Mouse (Mus musculus) limb, embryonic 13.5 days (tissue): ENCODE results near the gene 4930442H23Rik. TPM values are rescaled to one million over a fixed set of nuclear protein-coding genes. Genes with fewer than 3 reads are reported as not detected.
"Not testable (repeated sequence)": the region's sequence is repeated elsewhere in the genome, so short reads cannot be mapped to it uniquely, and the experiment has no call there.

Experiments used
- ATAC-seq: fragments of 200-750 bp; cut with Nextera tagmentation; 2 replicates; pipeline ENCODE4 v1.8.0; 2017; ENCODE audit warnings: low read depth, moderate number of reproducible peaks, moderate TSS enrichment; ENCODE audit not compliant: low FRiP score
- H3K27ac ChIP-seq: fragments of 300-500 bp; sonication (generic); 2 replicates; pipeline ENCODE4 v1.5.1; 2015; ENCODE audit warnings: inconsistent platforms, mild to moderate bottlenecking, moderate library complexity
- H3K27me3 ChIP-seq: fragments of 300-500 bp; sonication (generic); 2 replicates; pipeline ENCODE4 v1.6.1; 2015; ENCODE audit warnings: mild to moderate bottlenecking, inconsistent platforms
- H3K36me3 ChIP-seq: fragments of 300-500 bp; sonication (generic); 2 replicates; pipeline ENCODE4 v1.6.1; 2015; ENCODE audit warnings: inconsistent platforms, mild to moderate bottlenecking, moderate library complexity
- H3K4me1 ChIP-seq: fragments of 300-500 bp; sonication (generic); 2 replicates; pipeline ENCODE4 v1.6.1; 2015; ENCODE audit warnings: inconsistent platforms
- H3K4me2 ChIP-seq: fragments of 300-500 bp; sonication (generic); replicated peaks from 2 replicates; pipeline ENCODE4 v1.6.1; 2015; ENCODE audit warnings: inconsistent platforms, mild to moderate bottlenecking, moderate library complexity
- H3K4me3 ChIP-seq: fragments of 300-500 bp; sonication (generic); 2 replicates; pipeline ENCODE4 v1.5.1; 2015; ENCODE audit warnings: moderate library complexity, mild to moderate bottlenecking, inconsistent platforms
- H3K9ac ChIP-seq: fragments of 300-500 bp; sonication (generic); 2 replicates; pipeline ENCODE4 v1.6.1; 2015; ENCODE audit warnings: mild to moderate bottlenecking, inconsistent platforms
- H3K9me3 ChIP-seq: fragments of 300-500 bp; sonication (generic); 2 replicates; pipeline ENCODE4 v1.6.1; 2016; ENCODE audit warnings: inconsistent platforms
- WGBS: fragments of 180-500 bp; shearing (Covaris S2); methylation state at CpG from one replicate; pipeline ENCODE4 v1.1.7; 2015; 5-methylcytosine and 5-hydroxymethylcytosine counted together
- polyA plus RNA-seq: library from polyadenylated mRNA; unstranded; fragments of >200 nt; fragmentation: Nextera tagmentation; extraction: Ambion mirVana; gene quantifications from 2 replicates; pipeline ENCODE4 v1.2.1, GENCODE M21; 2015

The 4930442H23Rik gene
- polyA plus RNA-seq = not detected in 2 replicates

DNA sequence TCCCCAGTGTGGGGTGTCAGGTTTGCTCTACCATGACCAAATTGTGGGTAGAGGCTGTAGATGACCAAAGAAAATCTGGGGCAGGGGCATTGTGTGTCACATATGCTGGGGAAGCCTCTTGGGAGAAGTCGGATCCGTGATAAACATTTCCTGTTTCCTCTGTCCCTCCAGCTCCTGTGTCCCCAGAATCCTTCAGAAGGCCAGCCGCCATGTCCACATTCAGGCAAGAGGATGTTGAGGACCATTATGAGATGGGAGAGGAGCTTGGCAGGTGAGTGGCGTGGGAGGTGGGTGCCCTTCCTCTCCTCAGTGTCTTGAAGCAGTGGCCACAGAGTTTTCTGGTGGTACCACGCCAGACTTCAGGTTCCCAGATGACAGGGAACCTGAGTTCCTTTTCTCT, at the start of gene 4930442H23Rik:
TSS of gene 4930442H23Rik (minus strand) at position 45 of the 400 bp plus-strand sequence.
- Histone ChIP-seq H3K27me3 (no peaks in the 10 kb centered on the region), H3K9ac (peak within 1 kb of the TSS; percentile 76), H3K4me3 (peak within 1 kb of the TSS; percentile 70), H3K4me1 (peaks cover 49% of the 10 kb centered on the region), H3K36me3 (peaks cover 79% of the 10 kb centered on the region), H3K4me2 (peak within 1 kb of the TSS; percentile 74), H3K9me3 (no peaks in the 10 kb centered on the region), H3K27ac (peak within 1 kb of the TSS; percentile 66; the same call in 1 of the 2 replicates)
- 90% methylated on average over 5 of the region's 5 CpGs for WGBS
- no peak for ATAC-seq

DNA sequence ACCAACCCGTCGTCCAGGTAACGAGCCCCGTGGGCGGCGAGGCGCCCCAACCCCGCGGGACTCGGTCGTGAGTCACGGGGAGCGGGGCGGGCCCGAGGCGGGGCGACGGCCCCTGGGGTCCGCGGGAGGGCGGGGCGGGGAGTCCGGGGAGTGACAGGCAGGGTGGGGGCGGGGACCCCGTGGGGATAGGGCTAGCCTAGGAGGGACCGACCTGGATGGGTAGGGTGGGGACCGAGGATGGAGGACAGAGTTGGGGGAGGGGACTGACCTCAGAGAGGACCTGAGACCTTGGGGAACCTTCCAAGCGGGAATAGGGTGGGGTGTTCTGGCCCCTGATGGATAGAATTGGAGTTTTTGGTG, 49.6 kb upstream of the 4930442H23Rik start:
- under 1% methylated on average over 23 of the region's 28 CpGs for WGBS
- Histone ChIP-seq H3K27me3 (peaks cover 62% of the 10 kb centered on the region), H3K27ac (no peak overlapping the region)

DNA sequence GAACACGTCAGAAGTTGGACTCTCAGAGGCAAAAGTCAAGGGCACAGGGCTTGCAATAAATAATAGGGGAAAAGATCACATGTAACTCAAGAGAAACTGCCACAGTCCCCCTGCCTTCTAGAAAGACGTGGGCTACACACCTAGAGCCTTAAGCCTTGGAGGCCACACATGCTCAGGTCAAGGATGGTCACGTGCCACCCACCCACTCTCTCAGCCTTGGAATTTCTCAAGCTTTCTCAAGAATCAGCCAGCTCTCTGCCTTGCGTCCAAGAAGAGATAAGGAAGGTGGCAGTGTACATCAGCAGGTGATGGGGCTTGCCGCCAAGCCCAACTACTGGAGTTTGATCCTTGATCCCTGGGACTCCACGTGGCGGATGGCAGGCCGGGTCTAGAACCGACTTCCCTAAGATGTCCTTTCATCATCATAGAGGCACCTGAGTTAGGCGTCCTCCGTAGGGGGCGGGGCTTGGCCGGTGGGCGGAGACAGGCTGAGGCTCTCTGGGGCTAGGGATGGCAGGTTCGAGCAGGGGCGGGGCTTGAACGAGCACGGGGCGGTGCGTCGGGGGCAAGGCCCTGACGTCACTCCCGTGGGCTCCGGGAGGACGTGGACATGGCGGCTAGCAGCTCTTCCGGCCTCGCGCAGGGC, 49.1 kb upstream of the 4930442H23Rik start, which contains the start of gene Zfr2:
TSS of gene Zfr2 (plus strand) at position 576 of the 646 bp plus-strand sequence.
- ATAC-seq = peak; percentile 70
- H3K27me3 ChIP-seq = peaks cover 62% of the 10 kb centered on the region
- no peak within 1 kb of the TSS for H3K27ac ChIP-seq
- no peaks in the 10 kb centered on the region for H3K9me3 ChIP-seq
- H3K9ac ChIP-seq = peak within 1 kb of the TSS; percentile 80
- peak within 1 kb of the TSS; percentile 74 for H3K4me3 ChIP-seq
- no peaks in the 10 kb centered on the region for H3K36me3 ChIP-seq
- H3K4me1 ChIP-seq = peaks cover 20% of the 10 kb centered on the region
- peak within 1 kb of the TSS; percentile 80 for H3K4me2 ChIP-seq
- WGBS = 9% methylated on average over 29 of the region's 29 CpGs

More for the DNA sequence above, 49.6 kb upstream of the 4930442H23Rik start:
- Histone ChIP-seq H3K4me1 (peaks cover 22% of the 10 kb centered on the region), H3K4me3 (peak overlapping the region; percentile 74), H3K9me3 (no peaks in the 10 kb centered on the region), H3K9ac (peak overlapping the region; percentile 80), H3K36me3 (no peaks in the 10 kb centered on the region), H3K4me2 (peak overlapping the region; percentile 80)
- ATAC-seq = no peak; the same call in none of the 2 replicates

DNA sequence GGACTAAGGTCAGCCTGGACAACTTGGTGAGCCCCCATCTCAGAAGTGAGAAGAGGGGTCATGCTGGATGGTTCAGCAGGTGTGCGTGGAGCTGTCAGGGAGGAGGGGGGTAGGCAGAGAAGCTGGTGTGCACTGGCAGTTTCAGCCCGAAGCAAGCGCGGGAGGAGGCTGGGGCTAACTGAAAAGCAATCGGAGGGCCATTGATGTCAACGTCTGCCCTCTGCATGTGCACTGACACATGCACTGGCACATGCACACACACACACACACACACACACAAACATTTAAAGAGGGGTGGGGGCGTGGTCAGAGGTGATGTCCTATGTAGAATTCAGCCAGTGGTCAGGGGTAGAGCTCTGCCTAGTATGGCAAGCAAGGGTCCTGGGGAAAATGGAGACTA, 47.8 kb upstream of the 4930442H23Rik start:
- no peaks in the 10 kb centered on the region for H3K36me3 ChIP-seq
- H3K9me3 ChIP-seq = no peaks in the 10 kb centered on the region
- peak overlapping the region; percentile 18; the same call in 1 of the 2 replicates for H3K4me3 ChIP-seq
- no peak overlapping the region for H3K27ac ChIP-seq
- H3K9ac ChIP-seq = no peak overlapping the region
- no peak overlapping the region for H3K4me2 ChIP-seq
- peaks cover 53% of the 10 kb centered on the region for H3K27me3 ChIP-seq
- H3K4me1 ChIP-seq = peaks cover 15% of the 10 kb centered on the region
- WGBS = 57% methylated on average over 7 of the region's 7 CpGs
- no peak for ATAC-seq

DNA sequence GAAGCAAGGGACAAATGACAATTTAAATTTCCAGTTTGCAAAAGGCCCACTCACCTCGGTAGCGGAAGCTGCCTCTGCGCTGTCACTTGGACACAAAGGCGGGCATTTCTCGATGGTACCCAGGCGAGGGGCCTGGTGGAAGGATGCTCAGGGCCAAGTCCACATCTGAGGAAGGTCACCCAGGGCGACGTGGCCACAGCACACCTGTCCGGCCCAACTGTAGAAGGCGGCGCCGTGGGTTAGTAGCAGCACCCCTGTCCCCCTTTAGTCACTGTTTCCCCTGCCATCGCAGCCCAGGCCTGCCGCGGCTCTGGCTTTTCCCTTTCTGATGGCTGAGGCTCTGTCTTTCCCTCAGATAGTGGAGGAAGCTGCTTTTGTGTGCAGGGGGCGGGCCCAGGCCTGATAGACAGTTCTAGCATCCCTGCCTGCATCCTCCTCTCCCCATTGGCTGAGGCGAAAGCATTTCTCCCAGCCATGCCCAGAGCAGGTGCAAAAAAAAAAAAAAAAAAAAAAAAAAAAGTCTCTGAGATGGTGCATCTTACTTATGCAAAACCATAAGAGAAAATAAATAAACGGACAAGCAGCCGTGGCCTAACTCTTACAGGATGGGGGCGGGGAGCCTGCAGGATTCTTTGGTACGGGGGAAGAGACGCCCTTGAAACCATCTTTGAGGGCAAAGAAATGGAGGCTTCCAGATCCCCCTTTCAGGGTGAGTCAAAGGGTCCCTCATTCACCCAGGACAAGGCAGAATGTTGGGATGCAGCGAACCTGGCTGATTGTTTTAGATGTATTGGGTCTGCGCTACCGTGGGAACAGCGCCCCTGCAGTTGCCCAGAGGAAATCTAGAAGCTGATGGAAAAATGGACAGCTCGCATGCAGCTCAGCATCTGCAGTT, 47.0 kb upstream of the 4930442H23Rik start, which contains the start of gene Atcay:
TSS of gene Atcay (minus strand) at position 396 of the 895 bp plus-strand sequence.
- 9% methylated on average over 27 of the region's 27 CpGs for WGBS
- H3K9ac ChIP-seq = peak within 1 kb of the TSS; percentile 39; the same call in 1 of the 2 replicates
- peaks cover 53% of the 10 kb centered on the region for H3K27me3 ChIP-seq
- no peak for ATAC-seq
- H3K27ac ChIP-seq = no peak within 1 kb of the TSS
- H3K4me1 ChIP-seq = peaks cover 15% of the 10 kb centered on the region
- H3K9me3 ChIP-seq = no peaks in the 10 kb centered on the region
- H3K4me3 ChIP-seq = peak within 1 kb of the TSS; percentile 20
- H3K36me3 ChIP-seq = no peaks in the 10 kb centered on the region
- peak within 1 kb of the TSS; percentile 50 for H3K4me2 ChIP-seq

DNA sequence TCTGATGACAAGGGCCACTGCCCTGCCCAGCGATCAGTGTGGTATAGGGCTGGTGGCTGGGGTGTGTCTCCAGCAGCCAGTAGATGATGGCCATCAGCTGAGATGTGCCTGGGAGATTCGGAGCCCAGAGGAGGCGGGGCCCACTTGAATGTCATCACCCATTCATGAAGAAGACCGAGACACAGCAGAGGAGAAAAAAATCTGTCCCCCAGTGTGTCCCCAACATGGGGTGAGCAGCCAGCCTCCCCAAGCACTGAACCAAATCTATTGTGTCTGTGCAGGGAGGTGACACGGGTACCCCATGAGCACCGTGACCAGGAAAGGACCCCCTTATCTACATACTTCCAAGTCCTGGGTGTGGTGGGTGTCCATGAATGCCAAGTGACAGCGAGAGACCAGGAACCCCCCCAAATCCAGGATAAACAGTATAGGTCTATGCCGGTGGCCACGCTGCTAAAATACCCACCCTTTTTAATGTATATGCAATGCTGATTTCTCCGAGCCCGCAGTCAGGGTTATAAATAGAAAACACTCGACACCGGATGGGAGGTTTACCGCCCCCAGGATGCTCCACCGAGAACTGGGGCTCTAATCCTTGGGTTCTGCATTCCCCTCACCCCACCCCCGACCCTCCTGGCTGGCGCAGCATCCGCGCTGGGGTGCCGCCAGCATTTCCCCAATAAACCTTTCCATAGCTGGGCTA, 46.2 kb upstream of the 4930442H23Rik start:
- H3K36me3 ChIP-seq = no peaks in the 10 kb centered on the region
- peak overlapping the region; percentile 20 for H3K4me3 ChIP-seq
- no peaks in the 10 kb centered on the region for H3K9me3 ChIP-seq
- ATAC-seq = no peak
- peak overlapping the region; percentile 39; the same call in 1 of the 2 replicates for H3K9ac ChIP-seq
- H3K4me2 ChIP-seq = peak overlapping the region; percentile 50
- H3K27ac ChIP-seq = no peak overlapping the region
- peaks cover 15% of the 10 kb centered on the region for H3K4me1 ChIP-seq
- peaks cover 53% of the 10 kb centered on the region for H3K27me3 ChIP-seq
- WGBS = 13% methylated on average over 20 of the region's 20 CpGs

DNA sequence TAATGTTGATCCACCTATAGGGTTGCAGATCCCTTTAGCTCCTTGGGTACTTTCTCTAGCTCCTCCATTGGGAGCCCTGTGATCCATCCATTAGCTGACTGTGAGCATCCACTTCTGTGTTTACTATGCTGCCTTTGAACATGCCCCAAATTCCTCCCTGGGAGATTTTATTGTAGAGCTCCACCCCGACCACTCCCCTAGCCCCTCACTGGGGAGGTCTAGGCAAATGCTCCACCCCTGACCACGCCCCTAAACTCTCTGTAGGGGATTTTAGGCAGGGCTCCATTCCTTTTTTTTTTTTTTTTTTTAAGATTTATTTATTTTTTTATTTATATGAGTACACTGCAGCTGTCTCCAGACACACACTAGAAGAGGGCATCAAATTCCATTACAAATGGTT, 40.1 kb upstream of the 4930442H23Rik start:
- H3K4me2 ChIP-seq, H3K9me3 ChIP-seq, H3K4me3 ChIP-seq, H3K9ac ChIP-seq, ATAC-seq, H3K36me3 ChIP-seq, H3K27ac ChIP-seq, H3K4me1 ChIP-seq: not testable (repeated sequence)
- 48% methylated on average over 2 of the region's 2 CpGs for WGBS
- H3K27me3 ChIP-seq = peaks cover 22% of the 10 kb centered on the region

DNA sequence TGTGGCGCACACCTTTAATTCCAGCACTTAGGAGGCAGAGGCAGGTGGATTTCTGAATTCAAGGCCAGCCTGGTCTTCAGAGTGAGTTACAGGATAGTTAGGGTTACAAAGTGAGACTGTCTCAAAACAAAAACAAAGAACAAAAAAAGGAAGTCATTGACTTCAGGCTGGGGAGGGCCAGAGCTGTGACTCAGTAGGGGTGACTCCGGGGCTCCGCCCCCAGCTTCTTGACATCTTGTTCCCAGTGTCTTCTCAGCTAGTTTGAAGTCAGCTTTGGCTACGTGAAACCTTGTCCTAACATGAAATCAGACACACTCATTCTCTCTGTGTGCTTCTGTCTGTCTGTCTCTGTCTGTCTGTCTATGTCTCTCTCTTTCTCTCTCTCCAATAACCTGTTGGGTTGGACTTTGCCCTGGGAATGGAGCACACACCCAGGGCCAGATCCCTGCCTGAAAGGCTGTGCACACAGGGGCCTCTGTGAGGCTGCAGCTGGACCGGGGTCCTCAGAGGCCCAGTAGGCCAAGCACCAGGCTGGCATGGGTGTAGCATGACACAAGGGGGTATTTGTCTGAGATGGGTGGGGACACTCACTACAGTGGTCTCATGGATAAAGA, 37.9 kb upstream of the 4930442H23Rik start:
- Histone ChIP-seq H3K9ac (no peak overlapping the region), H3K4me1 (no peaks in the 10 kb centered on the region), H3K4me2 (no peak overlapping the region), H3K4me3 (no peak overlapping the region), H3K9me3 (no peaks in the 10 kb centered on the region), H3K27me3 (peaks cover 10% of the 10 kb centered on the region; the same call in 1 of the 2 replicates), H3K27ac (no peak overlapping the region), H3K36me3 (no peaks in the 10 kb centered on the region)
- WGBS = 88% methylated on average over 5 of the region's 5 CpGs
- no peak for ATAC-seq

DNA sequence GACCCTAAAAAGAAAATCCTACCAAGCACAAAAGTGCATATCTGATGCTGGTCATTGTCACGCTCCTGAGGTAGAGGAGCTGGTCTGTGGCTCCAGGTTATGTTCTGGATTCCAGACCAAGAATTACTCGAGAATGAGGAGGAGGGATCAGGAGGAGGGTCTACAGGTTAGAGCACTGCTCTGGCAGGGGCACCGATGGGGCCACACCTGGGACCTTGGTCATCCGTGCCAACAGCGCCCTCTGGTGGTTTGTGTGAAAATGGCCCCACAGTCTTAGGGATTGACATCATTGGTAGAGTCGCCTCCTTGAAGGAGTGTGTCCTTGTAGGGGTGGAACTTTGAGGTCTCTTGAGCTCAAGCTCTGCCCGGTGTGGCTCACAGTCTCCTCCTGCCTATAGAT, 34.3 kb upstream of the 4930442H23Rik start:
- Histone ChIP-seq H3K27me3 (peaks cover 10% of the 10 kb centered on the region; the same call in 1 of the 2 replicates), H3K27ac (no peak overlapping the region), H3K36me3 (no peaks in the 10 kb centered on the region), H3K4me2 (no peak overlapping the region), H3K4me3 (no peak overlapping the region), H3K4me1 (no peaks in the 10 kb centered on the region), H3K9ac (no peak overlapping the region), H3K9me3 (no peaks in the 10 kb centered on the region)
- 39% methylated on average over 7 of the region's 7 CpGs for WGBS
- no peak for ATAC-seq

DNA sequence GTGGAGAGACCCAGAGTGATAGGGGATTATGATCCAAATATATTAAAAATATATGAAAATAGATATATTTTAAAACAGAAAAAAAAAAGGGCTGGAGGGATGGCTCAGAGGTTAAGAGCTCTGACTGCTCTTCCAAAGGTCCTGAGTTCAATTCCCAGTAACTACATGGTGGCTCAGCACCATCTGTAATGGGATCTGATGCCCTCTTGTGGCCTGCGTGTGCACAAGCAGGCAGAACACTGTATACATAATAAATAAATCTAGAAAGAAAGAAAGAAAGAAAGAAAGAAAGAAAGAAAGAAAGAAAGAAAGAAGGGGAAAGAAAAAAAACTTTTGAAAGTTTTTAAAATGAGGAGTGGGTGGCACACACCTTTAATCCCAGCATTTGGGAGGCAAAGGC, 33.6 kb upstream of the 4930442H23Rik start:
- H3K36me3 ChIP-seq, H3K9me3 ChIP-seq, H3K9ac ChIP-seq, H3K27ac ChIP-seq, H3K4me1 ChIP-seq, ATAC-seq, H3K4me3 ChIP-seq, H3K4me2 ChIP-seq: not testable (repeated sequence)
- WGBS = 19% methylated on average over 1 of the region's 1 CpGs
- peaks cover 10% of the 10 kb centered on the region; the same call in 1 of the 2 replicates for H3K27me3 ChIP-seq

DNA sequence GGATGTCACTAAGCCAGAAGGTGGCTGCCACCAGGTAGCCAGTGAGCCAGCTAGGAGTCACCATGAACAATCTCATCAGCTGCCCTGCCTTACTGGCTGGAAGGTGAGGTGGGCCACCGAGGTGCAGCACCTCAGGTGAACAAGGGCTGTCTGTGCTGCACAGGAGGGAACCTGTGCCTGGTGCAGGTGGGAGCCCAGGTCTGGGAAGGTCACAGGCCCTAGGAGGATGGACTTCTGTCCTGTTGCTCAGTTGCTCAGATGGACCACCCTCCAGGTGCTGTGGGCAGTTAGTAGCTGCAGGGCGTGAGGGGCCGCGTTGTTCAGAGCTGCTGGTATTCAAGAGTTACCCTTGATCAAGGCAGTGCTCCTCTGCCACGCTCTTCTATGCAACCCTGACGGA, 33.2 kb upstream of the 4930442H23Rik start:
- ATAC-seq = no peak
- H3K4me3 ChIP-seq = no peak overlapping the region
- H3K36me3 ChIP-seq = no peaks in the 10 kb centered on the region
- H3K9ac ChIP-seq = no peak overlapping the region
- H3K27ac ChIP-seq = no peak overlapping the region
- peaks cover 10% of the 10 kb centered on the region; the same call in 1 of the 2 replicates for H3K27me3 ChIP-seq
- no peaks in the 10 kb centered on the region for H3K4me1 ChIP-seq
- WGBS = 85% methylated on average over 6 of the region's 6 CpGs
- no peak overlapping the region for H3K4me2 ChIP-seq
- peaks cover 7% of the 10 kb centered on the region; the same call in 1 of the 2 replicates for H3K9me3 ChIP-seq
